Mouse (Mus musculus) pancreas, adult 10 weeks (tissue): ENCODE results near the gene Zfyve1. TPM values are rescaled to one million over a fixed set of nuclear protein-coding genes. Genes with fewer than 3 reads are reported as not detected.

Experiments used
- polyA plus RNA-seq: library from polyadenylated mRNA; stranded (reverse); fragments of 350-450 nt; fragmentation: Illumina TruSeq; extraction: RNeasy Lipid Tissue Mini Kit (QIAGEN cat#74804); gene quantifications from one replicate; pipeline ENCODE4 v1.2.3, GENCODE M21; 2015; ENCODE audit warnings: low read depth, low replicate concordance; ENCODE audit not compliant: insufficient read depth

Gene Zfyve1
- polyA plus RNA-seq = 8.1 TPM

GRCm38 (mm10) chr12:83597025-83597501 is at the start of gene Zfyve1:
Gene Zfyve1, minus strand, starts transcription at chr12:83597222.

GRCm38 (mm10) chr12:83630936-83631335 is 33.9 kb upstream of the Zfyve1 start, which contains the start of gene Rbm25:
Gene Rbm25, plus strand, starts transcription at chr12:83631236.

GRCm38 (mm10) chr12:83520311-83520890 is 76.6 kb downstream of the Zfyve1 start, which contains the start of gene Dcaf4:
Gene Dcaf4, plus strand, starts transcription at chr12:83520466.

Other genes starting within 250 kb of the Zfyve1 start
- 0.96 TPM for gene Dpf3, start 109.5 kb downstream of the Zfyve1 start, polyA plus RNA-seq
- gene Dcaf4, start 76.8 kb downstream of the Zfyve1 start, polyA plus RNA-seq = 4.6 TPM
- gene Rbm25, start 34.0 kb upstream of the Zfyve1 start, polyA plus RNA-seq = 28.3 TPM
- gene Psen1, start 90.9 kb upstream of the Zfyve1 start, polyA plus RNA-seq = 11.1 TPM
- gene Papln, start 166.4 kb upstream of the Zfyve1 start, polyA plus RNA-seq = 2.1 TPM